Mouse (Mus musculus) retina, postnatal 1 day (tissue): ENCODE data around the gene C1ql2.

Experiments
- DNase-seq: peaks from one replicate; pipeline ENCODE4 v3.0.0-alpha.2; 2012

C1ql2 gene

DNA sequence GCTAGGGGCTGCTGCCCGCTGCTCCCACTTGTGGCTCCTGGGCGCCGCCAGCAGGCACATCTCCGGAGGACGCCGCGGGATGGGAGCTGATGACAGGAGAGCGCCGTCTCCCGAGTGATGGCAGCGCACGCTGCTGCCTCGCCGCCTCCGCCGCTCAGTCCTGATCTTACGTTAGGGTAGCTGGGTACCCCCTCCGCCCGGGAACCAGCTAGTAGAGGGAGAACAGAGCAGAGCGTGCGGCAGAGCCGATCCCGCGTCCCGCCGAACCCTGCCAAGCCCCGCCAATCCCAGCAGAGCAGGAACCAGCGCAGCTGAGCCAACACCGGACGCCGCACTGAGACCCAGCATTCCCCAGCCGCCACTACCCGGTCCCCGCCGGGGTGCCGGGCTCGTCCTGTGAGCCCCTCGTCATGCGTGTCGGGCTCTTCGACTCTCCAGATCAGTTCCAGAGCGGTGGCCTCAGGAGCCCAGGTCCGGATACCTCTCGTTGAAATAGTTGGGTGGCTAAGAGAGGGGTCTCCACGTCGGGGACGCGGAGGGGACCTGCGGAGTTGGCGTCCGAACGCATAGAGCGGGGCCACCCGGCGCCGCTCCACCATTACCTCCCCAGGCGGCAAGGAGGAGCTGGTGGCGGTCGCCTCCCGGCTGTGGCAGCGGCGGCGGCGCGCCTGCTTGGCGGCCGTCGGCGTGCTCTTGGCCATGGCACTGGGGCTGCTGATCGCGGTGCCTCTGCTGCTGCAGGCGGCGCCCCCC, at the start of gene C1ql2:
Gene C1ql2 (plus strand): TSS at position 164 of the 753 bp plus-strand sequence.
- peak; percentile 61 for DNase-seq

- no peak for DNase-seq
Measured at GRCm38 (mm10) chr1:120291709-120292108, 48.7 kb upstream of the C1ql2 start.

GRCm38 (mm10) chr1:120293803-120294202, 46.6 kb upstream of the C1ql2 start:
- DNase-seq: no peak

DNA sequence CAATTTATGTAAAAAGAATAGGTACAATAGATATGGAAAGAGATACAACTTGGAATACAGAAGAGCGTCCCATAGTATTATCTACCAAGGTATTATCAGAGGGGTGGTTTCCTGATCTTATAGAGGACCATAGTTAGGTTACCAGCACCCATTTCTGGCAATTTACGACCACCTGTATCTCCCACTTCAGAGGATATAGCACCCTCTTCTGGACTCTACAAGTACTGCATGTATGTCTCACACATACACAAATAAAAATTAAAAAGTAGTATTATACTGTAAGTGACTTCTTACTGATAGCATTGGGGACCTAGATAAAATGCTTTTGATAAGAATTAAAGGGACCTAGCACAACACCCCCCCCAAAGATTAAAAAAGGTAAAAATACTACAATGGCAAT, 43.4 kb upstream of the C1ql2 start:
- DNase-seq: no peak

GRCm38 (mm10) chr1:120305801-120306200, 34.6 kb upstream of the C1ql2 start:
- DNase-seq: no peak

- DNase-seq: no peak
Measured at GRCm38 (mm10) chr1:120321270-120322021, 18.9 kb upstream of the C1ql2 start.

DNA sequence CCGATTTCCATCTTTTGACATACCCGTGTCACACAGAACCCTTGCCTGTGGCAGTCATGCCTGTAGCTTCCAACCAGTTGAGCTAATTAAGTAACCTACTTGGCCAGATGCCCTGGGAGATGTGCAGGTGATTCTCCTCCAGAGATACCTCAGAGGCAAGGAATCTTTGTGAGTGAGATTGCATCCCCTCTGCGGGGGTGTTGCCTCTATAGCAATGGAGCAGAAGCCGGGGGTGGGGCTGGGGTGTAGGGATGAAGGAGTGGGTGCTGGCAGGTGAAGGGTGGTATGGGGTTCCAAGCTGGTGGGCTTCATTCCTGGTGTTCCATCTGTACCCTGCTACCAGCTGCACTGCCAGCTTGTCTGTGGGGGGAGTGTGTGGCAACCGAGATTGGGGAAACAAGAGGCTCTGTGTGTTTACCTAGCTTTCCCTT, 17.2 kb upstream of the C1ql2 start:
- DNase-seq: no peak

GRCm38 (mm10) chr1:120327714-120328113, 12.7 kb upstream of the C1ql2 start:
- DNase-seq: peak; percentile 76

DNA sequence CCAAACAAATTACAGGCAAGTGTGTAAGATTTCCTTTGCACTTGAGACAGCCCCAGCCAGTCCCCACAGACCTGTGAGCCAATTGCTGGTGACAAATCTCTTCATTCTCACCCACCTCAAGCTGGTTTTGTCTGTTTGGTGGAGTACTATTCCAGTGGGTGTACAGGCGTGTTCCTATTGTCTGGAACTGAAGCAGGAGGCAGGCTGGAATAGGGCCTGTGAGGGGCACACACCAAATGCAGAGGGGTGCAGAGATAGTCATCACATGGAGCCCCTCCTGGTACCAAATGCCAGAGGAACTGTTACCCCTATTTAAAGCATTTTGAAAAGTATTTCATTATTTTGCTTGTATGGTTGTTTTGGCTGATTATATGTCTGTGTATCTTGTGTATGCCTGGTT, 12.2 kb upstream of the C1ql2 start:
- no peak for DNase-seq

DNA sequence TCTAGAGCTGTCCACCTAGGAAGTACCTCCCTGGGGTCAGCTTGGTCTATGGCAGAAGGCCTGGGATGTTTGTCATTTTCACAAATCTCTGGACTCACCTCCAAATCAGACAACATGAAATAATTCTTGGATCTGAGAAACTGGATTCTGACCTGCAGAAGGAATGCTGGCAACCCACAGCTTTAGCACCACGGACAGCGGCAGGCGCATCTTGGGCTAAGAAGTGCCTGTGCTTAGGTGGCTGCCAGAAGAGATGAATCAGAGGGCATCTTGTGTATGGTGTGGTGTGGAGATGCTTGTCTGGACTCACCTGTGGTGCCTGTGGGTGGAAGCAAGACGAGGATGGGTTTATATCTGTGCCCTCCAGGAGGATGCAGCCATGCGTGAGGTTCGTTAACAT, 8.5 kb upstream of the C1ql2 start:
- DNase-seq: peak; percentile 47

DNA sequence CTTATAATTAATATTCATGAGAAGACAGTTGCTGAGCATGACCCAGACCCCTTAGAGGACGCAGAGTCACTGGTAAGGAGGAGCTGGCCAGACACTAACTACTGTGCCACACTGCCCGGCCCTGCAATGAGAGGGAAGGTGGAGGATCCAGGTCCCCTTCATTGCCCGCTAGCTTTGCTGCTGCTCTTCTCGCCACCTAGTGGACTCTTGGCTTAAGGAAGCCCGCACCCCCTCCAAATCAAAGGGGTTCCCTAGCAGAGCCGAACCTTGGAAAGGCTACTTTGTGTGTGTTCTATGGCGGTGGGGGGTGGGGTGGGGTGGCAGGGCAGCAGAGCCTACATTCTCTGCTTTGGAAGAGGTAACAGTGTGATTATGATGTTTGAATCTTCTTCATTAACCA, 2.4 kb upstream of the C1ql2 start:
- no peak for DNase-seq

DNA sequence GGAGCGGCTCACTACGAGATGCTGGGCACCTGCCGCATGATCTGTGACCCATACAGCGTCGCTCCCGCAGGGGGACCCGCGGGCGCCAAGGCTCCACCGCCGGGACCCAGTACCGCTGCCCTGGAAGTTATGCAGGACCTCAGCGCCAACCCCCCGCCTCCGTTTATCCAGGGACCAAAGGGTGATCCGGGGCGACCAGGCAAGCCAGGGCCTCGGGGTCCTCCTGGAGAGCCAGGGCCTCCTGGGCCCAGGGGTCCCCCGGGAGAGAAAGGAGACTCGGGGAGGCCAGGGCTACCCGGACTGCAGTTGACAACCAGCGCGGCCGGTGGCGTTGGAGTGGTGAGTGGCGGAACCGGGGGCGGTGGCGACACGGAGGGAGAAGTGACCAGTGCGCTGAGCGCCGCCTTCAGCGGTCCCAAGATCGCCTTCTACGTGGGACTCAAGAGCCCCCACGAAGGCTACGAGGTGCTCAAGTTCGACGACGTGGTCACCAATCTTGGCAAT, 842 bp downstream of the C1ql2 start:
- no peak for DNase-seq

GRCm38 (mm10) chr1:120341811-120342370, 1.5 kb downstream of the C1ql2 start:
- DNase-seq: no peak

DNA sequence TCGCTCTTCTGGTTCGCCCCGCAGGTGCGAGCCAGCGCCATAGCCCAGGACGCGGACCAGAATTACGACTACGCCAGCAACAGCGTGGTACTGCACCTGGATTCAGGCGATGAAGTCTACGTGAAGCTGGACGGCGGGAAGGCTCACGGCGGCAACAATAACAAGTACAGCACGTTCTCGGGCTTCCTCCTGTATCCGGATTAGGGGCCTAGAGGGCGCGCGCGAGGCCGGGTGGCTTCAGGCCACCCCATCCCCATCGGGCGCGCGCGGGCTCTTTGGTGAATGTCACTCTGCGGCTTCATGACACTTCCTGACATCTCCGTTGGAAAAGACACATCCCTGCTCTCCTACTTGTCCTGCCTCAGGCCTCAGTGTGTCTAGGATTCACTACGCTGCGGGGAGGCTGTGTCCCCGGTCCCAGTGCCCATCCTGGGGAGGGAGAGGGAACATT, 2.0 kb downstream of the C1ql2 start:
- DNase-seq: peak; percentile 77

DNA sequence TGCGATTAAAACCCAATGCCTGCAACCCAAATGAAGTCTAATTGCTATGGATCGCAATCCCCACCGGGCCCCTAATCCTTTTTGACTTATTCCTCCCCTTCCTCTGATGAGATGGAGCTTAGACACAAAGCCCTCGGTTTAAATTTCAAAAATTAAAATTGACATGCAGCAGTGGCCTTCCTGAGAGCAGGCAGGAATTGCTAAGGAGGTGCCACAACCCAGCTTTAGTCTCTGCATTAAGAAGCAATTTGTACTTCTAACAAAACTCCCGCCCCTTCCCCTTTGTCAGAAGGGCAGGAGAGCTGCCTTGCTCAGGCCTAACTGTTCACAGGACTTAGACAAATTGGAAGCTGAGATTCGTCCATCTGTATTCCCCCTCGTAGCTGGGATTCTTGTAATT, 4.6 kb downstream of the C1ql2 start:
- peak; percentile 54 for DNase-seq

DNA sequence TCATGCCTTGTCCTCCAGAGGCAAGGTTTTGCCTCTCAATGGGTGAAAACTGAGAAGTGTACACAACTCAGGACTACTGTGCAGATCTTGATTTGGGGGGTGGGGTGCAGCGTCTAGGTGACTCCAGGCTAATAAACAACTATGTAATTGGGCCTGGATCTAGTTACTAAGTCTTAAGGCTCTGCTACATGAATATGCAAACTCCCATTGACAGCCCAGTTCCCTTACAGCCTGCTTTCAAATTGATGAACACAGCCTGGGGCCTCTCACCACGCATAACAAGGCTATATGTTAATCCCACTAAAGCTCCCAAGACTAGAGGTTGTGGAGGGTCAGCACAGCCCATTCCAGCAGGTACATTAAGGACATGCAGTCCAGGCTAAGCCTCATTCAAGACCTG, 14.0 kb downstream of the C1ql2 start:
- no peak for DNase-seq

- peak; percentile 81 for DNase-seq
Measured at GRCm38 (mm10) chr1:120357371-120358274, 17.2 kb downstream of the C1ql2 start.

GRCm38 (mm10) chr1:120363638-120364037, 23.3 kb downstream of the C1ql2 start:
- no peak for DNase-seq

GRCm38 (mm10) chr1:120368138-120368537, 27.8 kb downstream of the C1ql2 start:
- DNase-seq: no peak

GRCm38 (mm10) chr1:120374131-120374530, 33.7 kb downstream of the C1ql2 start:
- DNase-seq: no peak

DNA sequence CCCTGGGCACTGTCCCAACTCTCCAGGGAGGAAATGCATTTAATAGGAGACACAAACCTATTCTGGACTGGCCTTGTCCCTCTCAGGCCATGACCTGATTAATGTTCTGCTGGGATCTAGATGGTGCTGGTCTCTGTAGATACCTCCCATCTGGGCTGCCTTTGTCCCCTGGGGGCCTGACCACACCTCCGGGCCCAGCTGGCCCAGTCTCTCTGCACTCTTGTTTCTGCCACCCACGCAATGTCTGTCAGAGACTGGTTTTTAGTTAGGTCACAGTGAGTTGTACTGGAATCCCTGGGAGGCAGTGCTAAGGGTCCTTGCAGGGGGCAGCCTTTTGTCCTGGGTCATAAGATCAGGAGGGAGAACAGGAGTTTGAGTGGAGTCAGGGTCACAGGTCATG, 34.5 kb downstream of the C1ql2 start:
- no peak for DNase-seq

DNA sequence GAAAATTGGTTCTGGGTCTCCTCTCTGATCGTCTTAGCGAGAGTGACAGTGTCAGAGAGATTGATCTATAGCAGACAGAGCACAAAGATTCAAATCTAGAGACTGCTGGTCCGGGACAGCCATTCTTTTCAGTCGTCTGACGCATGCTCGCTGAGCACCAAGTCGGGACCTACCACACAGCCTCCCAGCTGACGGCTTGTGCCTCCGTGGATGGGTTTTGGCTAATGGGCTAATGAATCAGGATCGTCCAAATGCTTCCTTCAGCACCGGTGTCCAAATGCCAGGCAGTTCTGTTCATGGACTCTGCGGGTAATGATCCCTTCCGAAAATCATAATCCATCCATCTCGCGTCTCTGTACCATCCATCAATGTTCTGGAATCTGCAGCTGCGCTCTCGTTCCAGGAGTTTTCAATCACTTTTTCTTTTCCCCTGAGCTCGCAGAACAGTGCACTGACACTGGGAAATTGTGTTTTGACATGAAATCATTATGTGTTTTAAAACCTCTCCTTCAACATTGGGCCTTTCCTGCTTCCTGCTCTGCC, 44.7 kb downstream of the C1ql2 start:
- no peak for DNase-seq
